Mouse (Mus musculus) hindbrain, embryonic 15.5 days (tissue): ENCODE results near the gene Tbc1d5. TPM values are rescaled to one million over a fixed set of nuclear protein-coding genes. Genes with fewer than 3 reads are reported as not detected.
A peak's percentile ranks its signal among the peaks of the same experiment; 100 is the strongest.

Source experiments
- ATAC-seq: fragments of 200-750 bp; cut with Nextera tagmentation; 2 replicates; pipeline ENCODE4 v1.8.0; 2017; ENCODE audit warnings: low read depth, moderate number of reproducible peaks, moderate TSS enrichment; ENCODE audit not compliant: low FRiP score
- H3K27ac ChIP-seq: fragments of 300-500 bp; sonication (generic); replicated peaks from 2 replicates; pipeline ENCODE4 v1.5.1; 2015; ENCODE audit warnings: mild to moderate bottlenecking, inconsistent platforms
- H3K27me3 ChIP-seq: fragments of 300-500 bp; sonication (generic); 2 replicates; pipeline ENCODE4 v1.6.1; 2015; ENCODE audit warnings: control low read depth, inconsistent platforms
- H3K36me3 ChIP-seq: fragments of 300-500 bp; sonication (generic); 2 replicates; pipeline ENCODE4 v1.6.1; 2015; ENCODE audit warnings: control low read depth, inconsistent platforms
- H3K4me1 ChIP-seq: fragments of 300-500 bp; sonication (generic); replicated peaks from 2 replicates; pipeline ENCODE4 v1.6.1; 2015; ENCODE audit warnings: control low read depth, inconsistent platforms
- H3K4me2 ChIP-seq: fragments of 300-500 bp; sonication (generic); 2 replicates; pipeline ENCODE4 v1.6.1; 2015; ENCODE audit warnings: moderate library complexity, mild to moderate bottlenecking, inconsistent platforms
- H3K4me3 ChIP-seq: fragments of 300-500 bp; sonication (generic); 2 replicates; pipeline ENCODE4 v1.5.1; 2015; ENCODE audit warnings: mild to moderate bottlenecking, inconsistent platforms
- H3K9ac ChIP-seq: fragments of 300-500 bp; sonication (generic); 2 replicates; pipeline ENCODE4 v1.6.1; 2015; ENCODE audit warnings: inconsistent platforms
- H3K9me3 ChIP-seq: fragments of 300-500 bp; sonication (generic); 2 replicates; pipeline ENCODE4 v1.6.1; 2016; ENCODE audit warnings: control low read depth, inconsistent platforms
- WGBS: fragments of 180-500 bp; shearing (Covaris S2); methylation state at CpG from one replicate; pipeline ENCODE4 v1.1.7; 2015; 5-methylcytosine and 5-hydroxymethylcytosine counted together
- polyA plus RNA-seq: library from polyadenylated mRNA; unstranded; fragments of >200 nt; fragmentation: Nextera tagmentation; extraction: Ambion mirVana; gene quantifications from 2 replicates; pipeline ENCODE4 v1.2.1, GENCODE M21; 2015

Gene Tbc1d5
- 8.6 and 10.1 TPM in 2 replicates for polyA plus RNA-seq

GRCm38 (mm10) chr17:51179195-51179953 lies at the start of gene Tbc1d5:
TSS of gene Tbc1d5 (minus strand) at chr17:51179352.
- Histone ChIP-seq H3K36me3 (no peaks in the 10 kb centered on the region), H3K4me2 (peak within 1 kb of the TSS; percentile 73), H3K27me3 (no peaks in the 10 kb centered on the region), H3K9ac (peak within 1 kb of the TSS; percentile 98), H3K27ac (peak within 1 kb of the TSS; percentile 99), H3K4me3 (peak within 1 kb of the TSS; percentile 85), H3K9me3 (no peaks in the 10 kb centered on the region), H3K4me1 (peaks cover 9% of the 10 kb centered on the region)
- ATAC-seq = peak; percentile 96
- 2% methylated on average over 54 of the region's 54 CpGs for WGBS

GRCm38 (mm10) chr17:51226056-51226455 lies 46.9 kb upstream of the Tbc1d5 start:
- ATAC-seq = no peak
- 90% methylated on average over 1 of the region's 1 CpGs for WGBS
- no peaks in the 10 kb centered on the region for H3K9me3 ChIP-seq

GRCm38 (mm10) chr17:51223152-51223551 lies 44.0 kb upstream of the Tbc1d5 start:
- Histone ChIP-seq H3K4me1 (no peaks in the 10 kb centered on the region), H3K9ac (no peak overlapping the region), H3K4me3 (no peak overlapping the region), H3K36me3 (no peaks in the 10 kb centered on the region), H3K4me2 (no peak overlapping the region), H3K27ac (no peak overlapping the region), H3K9me3 (no peaks in the 10 kb centered on the region), H3K27me3 (no peaks in the 10 kb centered on the region)
- 10% methylated on average over 4 of the region's 4 CpGs for WGBS
- no peak for ATAC-seq

More at GRCm38 (mm10) chr17:51226056-51226455, 46.9 kb upstream of the Tbc1d5 start:
- Histone ChIP-seq H3K27ac (no peak overlapping the region), H3K27me3 (no peaks in the 10 kb centered on the region), H3K36me3 (no peaks in the 10 kb centered on the region), H3K4me1 (no peaks in the 10 kb centered on the region), H3K4me2 (no peak overlapping the region), H3K4me3 (no peak overlapping the region), H3K9ac (no peak overlapping the region)

GRCm38 (mm10) chr17:51221075-51221474 lies 41.9 kb upstream of the Tbc1d5 start:
- WGBS = 89% methylated on average over 7 of the region's 7 CpGs

DNA sequence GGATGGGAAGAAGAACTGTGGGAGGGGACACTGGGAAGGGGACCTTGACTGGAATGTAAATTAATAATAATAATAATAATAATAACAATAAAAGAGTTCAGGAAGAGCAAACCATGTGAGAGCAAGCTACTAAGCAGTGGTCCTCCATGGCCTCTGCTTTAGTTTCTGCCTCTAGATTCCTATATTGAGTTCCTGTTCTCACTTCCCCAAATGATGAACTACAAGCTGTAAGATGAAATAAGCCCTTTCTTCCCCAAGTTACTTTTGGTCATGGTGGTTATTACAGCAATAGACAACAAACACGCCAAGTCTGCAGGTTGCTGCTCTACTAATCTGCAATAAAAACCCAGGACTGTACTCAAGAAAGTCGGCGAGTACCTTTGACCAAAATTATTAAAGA lies 40.7 kb upstream of the Tbc1d5 start:
- Histone ChIP-seq H3K27me3 (no peaks in the 10 kb centered on the region), H3K9me3 (no peaks in the 10 kb centered on the region), H3K4me2 (no peak overlapping the region), H3K4me3 (no peak overlapping the region), H3K27ac (no peak overlapping the region), H3K36me3 (no peaks in the 10 kb centered on the region), H3K9ac (no peak overlapping the region), H3K4me1 (no peaks in the 10 kb centered on the region)
- ATAC-seq = no peak
- WGBS = 94% methylated on average over 3 of the region's 3 CpGs

More at GRCm38 (mm10) chr17:51221075-51221474, 41.9 kb upstream of the Tbc1d5 start:
- ATAC-seq = no peak
- no peaks in the 10 kb centered on the region for H3K27me3 ChIP-seq
- no peak overlapping the region for H3K4me3 ChIP-seq
- no peak overlapping the region for H3K4me2 ChIP-seq
- H3K9me3 ChIP-seq = no peaks in the 10 kb centered on the region
- no peak overlapping the region for H3K9ac ChIP-seq
- H3K36me3 ChIP-seq = no peaks in the 10 kb centered on the region
- no peak overlapping the region for H3K27ac ChIP-seq
- H3K4me1 ChIP-seq = no peaks in the 10 kb centered on the region

DNA sequence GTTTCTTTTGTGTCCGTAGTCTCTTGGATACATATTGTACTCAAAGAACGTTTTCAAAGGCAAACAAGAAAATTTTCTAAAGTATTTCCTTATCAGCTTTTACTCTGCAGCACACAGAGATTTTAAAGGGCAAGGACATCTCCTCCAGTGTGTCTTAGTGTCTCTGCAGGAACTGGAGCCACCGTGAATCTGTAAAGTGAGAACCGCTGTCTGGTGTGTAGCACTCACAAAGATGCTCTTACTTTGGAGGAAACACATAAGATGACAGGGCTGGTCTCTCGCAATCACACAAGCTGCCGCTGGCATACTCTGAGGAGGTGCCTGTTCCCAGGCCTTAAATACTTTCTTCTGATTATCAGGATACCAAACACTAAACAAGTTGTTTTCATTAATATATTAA lies 37.3 kb upstream of the Tbc1d5 start:
- ATAC-seq = no peak
- H3K9me3 ChIP-seq = no peaks in the 10 kb centered on the region

GRCm38 (mm10) chr17:51209565-51209964 lies 30.4 kb upstream of the Tbc1d5 start:
- no peaks in the 10 kb centered on the region for H3K9me3 ChIP-seq
- H3K9ac ChIP-seq = no peak overlapping the region
- H3K4me2 ChIP-seq = no peak overlapping the region
- no peak for ATAC-seq
- H3K27me3 ChIP-seq = no peaks in the 10 kb centered on the region
- 91% methylated on average over 2 of the region's 2 CpGs for WGBS
- H3K4me1 ChIP-seq = no peaks in the 10 kb centered on the region
- H3K4me3 ChIP-seq = no peak overlapping the region
- no peaks in the 10 kb centered on the region for H3K36me3 ChIP-seq
- H3K27ac ChIP-seq = no peak overlapping the region

More for the DNA sequence above, 37.3 kb upstream of the Tbc1d5 start:
- no peak overlapping the region for H3K4me3 ChIP-seq
- no peak overlapping the region for H3K27ac ChIP-seq
- H3K36me3 ChIP-seq = no peaks in the 10 kb centered on the region
- no peak overlapping the region for H3K4me2 ChIP-seq
- no peaks in the 10 kb centered on the region for H3K4me1 ChIP-seq
- 92% methylated on average over 6 of the region's 6 CpGs for WGBS
- no peak overlapping the region for H3K9ac ChIP-seq
- no peaks in the 10 kb centered on the region for H3K27me3 ChIP-seq

GRCm38 (mm10) chr17:51204643-51205042 lies 25.5 kb upstream of the Tbc1d5 start:
- ATAC-seq = no peak
- no peak overlapping the region for H3K4me3 ChIP-seq

GRCm38 (mm10) chr17:51195561-51195960 lies 16.4 kb upstream of the Tbc1d5 start:
- Histone ChIP-seq H3K4me1 (no peaks in the 10 kb centered on the region), H3K4me3 (no peak overlapping the region), H3K4me2 (no peak overlapping the region), H3K27me3 (no peaks in the 10 kb centered on the region), H3K9me3 (no peaks in the 10 kb centered on the region), H3K9ac (no peak overlapping the region), H3K36me3 (no peaks in the 10 kb centered on the region), H3K27ac (no peak overlapping the region)
- ATAC-seq = no peak
- 79% methylated on average over 2 of the region's 2 CpGs for WGBS

More at GRCm38 (mm10) chr17:51204643-51205042, 25.5 kb upstream of the Tbc1d5 start:
- H3K9me3 ChIP-seq = no peaks in the 10 kb centered on the region
- H3K4me2 ChIP-seq = no peak overlapping the region
- H3K36me3 ChIP-seq = no peaks in the 10 kb centered on the region
- no peak overlapping the region for H3K9ac ChIP-seq
- WGBS = 86% methylated on average over 2 of the region's 2 CpGs
- no peak overlapping the region for H3K27ac ChIP-seq
- H3K4me1 ChIP-seq = no peaks in the 10 kb centered on the region
- H3K27me3 ChIP-seq = no peaks in the 10 kb centered on the region

DNA sequence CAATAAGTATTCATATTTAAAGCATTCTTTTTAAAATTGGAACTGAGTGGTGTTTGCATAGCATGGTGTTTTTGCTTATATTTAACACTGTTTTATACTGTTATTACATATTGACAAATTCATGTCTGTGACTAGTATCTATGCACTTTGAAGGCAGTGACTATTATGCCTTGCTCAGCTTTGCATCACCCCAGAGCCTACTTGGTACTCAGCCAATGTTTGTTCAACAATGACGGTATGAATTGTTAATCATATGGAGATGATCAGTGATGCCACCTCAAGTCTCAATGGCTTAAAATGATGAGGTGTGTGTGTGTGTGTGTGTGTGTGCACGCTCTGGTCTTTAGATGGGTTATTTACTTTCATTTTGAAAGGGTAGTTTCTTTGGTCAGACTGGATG lies 15.6 kb upstream of the Tbc1d5 start:
- no peak overlapping the region for H3K4me2 ChIP-seq
- 81% methylated on average over 2 of the region's 2 CpGs for whole genome bisulfite sequencing
- ATAC-seq = no peak

DNA sequence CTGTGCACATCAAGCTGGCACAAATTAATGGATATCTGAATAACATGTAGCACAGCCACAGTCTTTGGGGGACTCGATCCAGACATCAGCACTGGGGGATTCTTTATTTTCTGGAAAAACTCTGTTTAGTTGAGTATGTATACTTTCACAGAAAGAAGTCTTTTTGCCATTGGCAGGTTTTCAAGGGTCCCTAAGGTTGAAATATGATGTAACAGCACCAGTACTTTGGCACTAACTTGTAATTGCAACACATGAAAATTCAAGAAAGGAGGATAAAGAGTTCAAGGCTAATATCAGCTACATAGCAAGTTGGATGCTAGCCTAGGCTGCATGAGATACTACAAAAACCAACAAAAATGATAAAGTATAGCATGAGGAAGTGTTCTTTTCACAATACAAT lies 12.2 kb upstream of the Tbc1d5 start:
- no peak for ATAC-seq
- H3K9me3 ChIP-seq = no peaks in the 10 kb centered on the region
- H3K27ac ChIP-seq = no peak overlapping the region
- 87% methylated on average over 1 of the region's 1 CpGs for WGBS
- H3K36me3 ChIP-seq = no peaks in the 10 kb centered on the region
- no peaks in the 10 kb centered on the region for H3K27me3 ChIP-seq
- H3K4me1 ChIP-seq = no peaks in the 10 kb centered on the region
- no peak overlapping the region for H3K9ac ChIP-seq
- no peak overlapping the region for H3K4me3 ChIP-seq
- H3K4me2 ChIP-seq = no peak overlapping the region

More for the DNA sequence above, 15.6 kb upstream of the Tbc1d5 start:
- Histone ChIP-seq H3K9me3 (no peaks in the 10 kb centered on the region), H3K27me3 (no peaks in the 10 kb centered on the region), H3K9ac (no peak overlapping the region), H3K36me3 (no peaks in the 10 kb centered on the region), H3K27ac (no peak overlapping the region), H3K4me3 (no peak overlapping the region), H3K4me1 (no peaks in the 10 kb centered on the region)

GRCm38 (mm10) chr17:51182715-51183114 lies 3.6 kb upstream of the Tbc1d5 start:
- 80% methylated on average over 2 of the region's 2 CpGs for WGBS
- Histone ChIP-seq H3K9me3 (no peaks in the 10 kb centered on the region), H3K9ac (no peak overlapping the region), H3K4me2 (no peak overlapping the region), H3K36me3 (no peaks in the 10 kb centered on the region), H3K4me1 (peaks cover 4% of the 10 kb centered on the region), H3K4me3 (no peak overlapping the region), H3K27me3 (no peaks in the 10 kb centered on the region), H3K27ac (no peak overlapping the region)
- ATAC-seq = no peak
